26 mouse cellular contexts compared by ENCODE assay signal in the genomic region with DNA sequence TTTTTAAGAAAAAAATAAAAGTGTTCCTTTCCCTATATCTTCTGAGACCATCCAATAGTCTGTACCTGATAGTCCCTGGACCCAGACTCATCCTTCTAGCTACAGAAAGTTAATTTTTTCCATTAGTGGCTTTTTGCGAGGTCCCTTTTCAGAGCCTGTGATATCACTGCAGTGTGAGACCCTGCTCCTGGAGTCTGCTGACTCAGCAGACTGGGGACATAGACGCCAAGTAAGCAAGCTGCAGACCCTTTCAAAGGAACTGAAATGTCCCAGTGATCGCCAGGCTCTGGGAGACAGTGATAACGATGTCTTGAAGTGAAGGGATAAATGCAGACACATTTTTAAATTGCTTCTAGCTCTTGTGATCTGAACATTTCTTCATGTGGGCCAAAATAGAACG.
"Had no signal": no experiment of that assay in that cellular context is flagged by ENCODE, and none has a peak within 500 bp of the region (broad histone marks: within the 10 kb centered on the region; RNA-seq: fewer than 3 reads in every experiment).

No protein-coding gene starts in this region.

- H3K27ac ChIP-seq: heart, embryonic 10.5 days; hindbrain, embryonic 10.5 days; hindbrain, embryonic 12.5 days; hindbrain, embryonic 14.5 days; intestine, embryonic 15.5 days; kidney, embryonic 15.5 days; kidney, postnatal 0 days; limb, embryonic 13.5 days; limb, embryonic 15.5 days; liver, embryonic 12.5 days; liver, embryonic 14.5 days had no signal

- H3K4me3 ChIP-seq: heart, embryonic 10.5 days; heart, embryonic 12.5 days; hindbrain, embryonic 10.5 days; hindbrain, embryonic 12.5 days; intestine, embryonic 15.5 days; kidney, embryonic 15.5 days; limb, embryonic 13.5 days; limb, embryonic 15.5 days; liver, embryonic 12.5 days had no signal

- H3K9ac ChIP-seq: heart, embryonic 12.5 days; hindbrain, embryonic 12.5 days; hindbrain, embryonic 14.5 days; intestine, embryonic 15.5 days; kidney, embryonic 15.5 days; limb, embryonic 13.5 days; limb, embryonic 15.5 days; liver, embryonic 12.5 days; liver, embryonic 14.5 days had no signal

- DNase-seq: gastrocnemius, postnatal 14 days; gastrocnemius, postnatal 36 days; heart, adult 18-20 months; heart, postnatal 10 days; heart, postnatal 4 days; kidney, adult 11 months; kidney, adult 2 months; kidney, adult 9 months; kidney, postnatal 14 days; kidney, postnatal 36 days; layer of hippocampus, adult 9-11 months; layer of hippocampus, postnatal 36 days; left cerebral cortex, postnatal 4 days had no signal

- H3K36me3 ChIP-seq: heart, embryonic 10.5 days; heart, embryonic 12.5 days; hindbrain, embryonic 10.5 days; intestine, embryonic 15.5 days; kidney, embryonic 15.5 days; limb, embryonic 13.5 days; limb, embryonic 15.5 days; liver, embryonic 12.5 days had no signal

- H3K4me2 ChIP-seq: heart, embryonic 12.5 days; hindbrain, embryonic 12.5 days; hindbrain, embryonic 14.5 days; intestine, embryonic 15.5 days; kidney, embryonic 15.5 days; limb, embryonic 13.5 days; limb, embryonic 15.5 days; liver, embryonic 12.5 days had no signal

- H3K9me3 ChIP-seq: heart, embryonic 10.5 days; heart, embryonic 12.5 days; hindbrain, embryonic 10.5 days; hindbrain, embryonic 12.5 days; intestine, embryonic 15.5 days; kidney, embryonic 15.5 days; limb, embryonic 13.5 days; limb, embryonic 15.5 days; liver, embryonic 12.5 days had no signal

- H3K4me1 ChIP-seq: hindbrain, embryonic 12.5 days; intestine, embryonic 15.5 days; limb, embryonic 13.5 days; limb, embryonic 15.5 days had no signal

- ATAC-seq: hindbrain, embryonic 16.5 days; intestine, embryonic 15.5 days; liver, embryonic 12.5 days had no signal

- H3K27me3 ChIP-seq: heart, embryonic 12.5 days; hindbrain, embryonic 12.5 days; intestine, embryonic 15.5 days; kidney, embryonic 15.5 days; limb, embryonic 13.5 days; limb, embryonic 15.5 days; liver, embryonic 12.5 days had no signal
